Mouse (Mus musculus) testis, adult 2 months (tissue): ENCODE measurements at regions not wholly inside any gene's neighbourhood (a gene's known extent, or its start where the extent isn't known, plus 50 kb on each side); places are given as distances from the start of the nearest gene placed in this dataset.

Experiments used
- H3K27ac ChIP-seq: fragments of 200-500 bp; 2 replicates; pipeline ENCODE4 v1.5.1; 2012; ENCODE audit warnings: low read depth, low read length; ENCODE audit not compliant: control insufficient read depth, insufficient read depth
- H3K27me3 ChIP-seq: fragments of 200-500 bp; 2 replicates; pipeline ENCODE4 v1.6.1; 2012; ENCODE audit warnings: mild to moderate bottlenecking, low read length, moderate library complexity; ENCODE audit not compliant: control insufficient read depth, insufficient read depth
- H3K36me3 ChIP-seq: fragments of 200-500 bp; 2 replicates; pipeline ENCODE4 v1.6.1; 2012; ENCODE audit warnings: mild to moderate bottlenecking, low read length; ENCODE audit not compliant: control insufficient read depth, insufficient read depth
- H3K4me1 ChIP-seq: fragments of 200-500 bp; 2 replicates; pipeline ENCODE4 v1.6.1; 2012; ENCODE audit warnings: low read length; ENCODE audit not compliant: control insufficient read depth, insufficient read depth
- H3K4me3 ChIP-seq: fragments of 200-500 bp; 2 replicates; pipeline ENCODE4 v1.5.1; 2012; ENCODE audit warnings: low read depth, mild to moderate bottlenecking, low read length, moderate library complexity, mixed read lengths; ENCODE audit not compliant: control insufficient read depth
- CTCF ChIP-seq: fragments of 200-500 bp; IDR thresholded peaks from 2 replicates; pipeline ENCODE4 v1.5.1; 2012; ENCODE audit warnings: low read depth, mild to moderate bottlenecking, inconsistent platforms, low read length, moderate library complexity; ENCODE audit not compliant: control insufficient read depth, insufficient read depth, insufficient replicate concordance
- POLR2A ChIP-seq: fragments of 200-500 bp; IDR thresholded peaks from 2 replicates; pipeline ENCODE4 v1.6.1; 2012; ENCODE audit warnings: low read depth, mild to moderate bottlenecking, inconsistent platforms, low read length, moderate library complexity; ENCODE audit not compliant: control insufficient read depth

DNA sequence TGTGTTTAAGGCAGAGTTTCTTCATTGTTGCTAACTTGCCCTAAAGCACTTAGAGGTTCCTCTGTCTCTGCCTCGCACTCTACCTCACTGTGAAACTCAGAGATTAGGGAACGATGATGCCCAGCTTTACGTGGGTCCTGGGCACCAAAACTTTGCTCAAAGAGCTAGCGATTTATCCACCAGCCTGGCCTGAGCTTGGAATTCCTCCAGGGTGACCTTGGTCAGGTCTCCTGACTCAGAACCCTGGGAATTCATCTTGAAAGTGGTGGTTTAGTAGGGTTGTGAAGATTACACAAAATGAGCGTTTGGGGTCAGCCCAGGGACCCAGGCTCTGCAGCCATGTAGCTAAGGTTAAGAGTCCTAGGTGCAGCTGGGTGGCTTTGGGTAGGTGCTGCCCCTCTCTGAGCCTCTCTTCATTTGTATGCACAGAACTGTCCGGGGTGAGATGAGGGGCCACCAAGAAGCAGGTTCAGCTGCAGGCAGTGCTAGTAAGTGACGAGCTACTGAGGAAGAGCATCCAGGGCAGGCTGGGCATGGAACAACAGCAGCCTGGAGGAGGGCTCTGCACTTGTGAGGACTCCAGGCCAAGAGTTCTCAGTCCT is 62.4 kb upstream of the Trp53i11 start:
- H3K4me3 ChIP-seq, result no peak overlapping the region
- no peak overlapping the region for H3K27ac ChIP-seq
- H3K4me1 ChIP-seq, result no peaks in the 10 kb centered on the region
- TF ChIP-seq CTCF, result no peak
- TF ChIP-seq POLR2A, result no peak
- H3K36me3 ChIP-seq, result no peaks in the 10 kb centered on the region
- H3K27me3 ChIP-seq, result no peaks in the 10 kb centered on the region

DNA sequence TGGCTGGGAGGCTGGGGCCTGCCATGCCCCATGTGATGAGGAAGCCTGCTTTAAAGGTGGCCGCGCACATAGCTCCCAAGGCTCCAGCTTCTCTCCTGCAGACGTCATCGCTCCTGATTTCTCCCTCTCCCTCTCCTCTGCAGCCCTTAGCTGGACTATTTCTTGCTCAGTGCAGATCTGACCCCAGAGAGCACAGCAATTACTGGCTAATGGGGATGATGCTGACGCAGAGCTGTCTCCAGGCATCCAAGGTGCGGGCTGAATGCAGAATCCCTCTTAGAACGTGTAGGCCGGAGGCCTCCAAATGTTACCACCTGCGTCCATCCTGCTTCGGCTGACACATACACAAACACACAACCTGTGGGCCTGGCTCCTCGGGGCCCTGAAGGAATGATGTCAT is 63.5 kb upstream of the Trp53i11 start:
- Histone ChIP-seq H3K27me3 (no peaks in the 10 kb centered on the region), H3K4me3 (no peak overlapping the region), H3K27ac (no peak overlapping the region), H3K36me3 (no peaks in the 10 kb centered on the region), H3K4me1 (no peaks in the 10 kb centered on the region)
- TF ChIP-seq CTCF (no peak), POLR2A (no peak)

DNA sequence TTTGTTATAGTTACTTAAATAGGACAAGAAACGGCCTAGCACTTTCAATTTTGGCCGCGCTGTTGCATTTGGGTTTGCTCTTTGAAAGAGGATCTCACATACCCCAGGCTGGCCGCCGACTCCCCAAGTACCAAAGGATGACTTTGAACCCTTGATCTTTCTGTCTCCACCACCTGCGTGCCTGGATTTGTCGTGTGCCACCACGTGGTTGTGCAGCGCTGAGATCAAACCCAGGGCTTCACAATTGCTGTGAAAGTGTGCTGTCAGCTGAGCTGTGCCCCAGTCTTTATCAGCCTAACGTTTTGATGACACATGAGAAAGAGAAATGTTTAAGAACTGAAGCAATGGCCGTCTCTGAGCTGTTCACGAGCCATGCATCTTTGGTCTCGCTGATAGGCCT is 67.0 kb upstream of the Trp53i11 start:
- TF ChIP-seq POLR2A, result no peak
- no peak for TF ChIP-seq CTCF
- H3K27ac ChIP-seq, result no peak overlapping the region
- no peaks in the 10 kb centered on the region for H3K4me1 ChIP-seq
- H3K36me3 ChIP-seq, result no peaks in the 10 kb centered on the region
- no peaks in the 10 kb centered on the region for H3K27me3 ChIP-seq
- H3K4me3 ChIP-seq, result no peak overlapping the region

DNA sequence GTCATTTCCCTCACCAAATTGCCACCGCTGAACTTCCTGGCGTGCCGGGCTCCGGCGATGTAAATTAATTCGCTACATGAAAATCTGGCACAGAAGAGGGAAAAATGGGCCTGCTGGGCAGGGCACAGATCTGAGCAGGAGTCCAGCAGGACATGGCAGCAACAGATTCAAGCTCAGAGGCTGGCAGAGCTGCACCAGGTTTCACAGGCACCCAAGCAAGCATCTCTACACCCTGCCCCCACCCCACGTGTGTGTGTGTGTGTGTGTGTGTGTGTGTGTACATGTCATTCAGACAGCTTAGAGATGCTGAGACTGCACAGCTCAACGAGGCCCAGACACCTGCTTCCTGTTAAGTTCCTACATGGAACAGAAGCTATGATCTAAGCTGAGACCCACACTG is 68.3 kb upstream of the Trp53i11 start:
- no peaks in the 10 kb centered on the region for H3K27me3 ChIP-seq
- H3K36me3 ChIP-seq, result no peaks in the 10 kb centered on the region
- H3K27ac ChIP-seq, result no peak overlapping the region
- no peaks in the 10 kb centered on the region for H3K4me1 ChIP-seq
- H3K4me3 ChIP-seq, result no peak overlapping the region
- TF ChIP-seq POLR2A (no peak), CTCF (no peak)

DNA sequence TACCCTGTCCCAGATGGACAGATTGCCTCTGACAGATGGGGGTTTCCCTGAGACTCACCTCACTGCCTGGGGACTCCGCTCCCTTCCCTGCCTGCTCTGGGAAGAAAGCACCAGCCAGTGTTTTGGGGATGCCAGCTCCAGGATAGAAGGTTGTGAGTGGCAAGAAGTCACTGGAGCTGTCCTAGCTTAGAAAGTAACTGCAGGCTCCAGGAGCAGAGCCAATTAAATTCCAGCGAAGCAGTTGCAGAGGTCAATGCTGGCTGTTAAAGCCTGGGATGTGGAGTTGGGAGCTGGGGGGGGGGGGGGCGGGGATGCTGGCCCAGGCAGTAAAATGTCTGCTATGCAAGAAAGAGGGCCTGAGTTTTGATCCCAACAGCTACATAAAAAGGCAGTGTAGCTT is 69.3 kb upstream of the Prdm11 start:
- Histone ChIP-seq H3K4me3 (no peak overlapping the region), H3K27me3 (no peaks in the 10 kb centered on the region), H3K4me1 (no peaks in the 10 kb centered on the region), H3K27ac (no peak overlapping the region), H3K36me3 (no peaks in the 10 kb centered on the region)
- no peak for TF ChIP-seq CTCF
- no peak for TF ChIP-seq POLR2A

DNA sequence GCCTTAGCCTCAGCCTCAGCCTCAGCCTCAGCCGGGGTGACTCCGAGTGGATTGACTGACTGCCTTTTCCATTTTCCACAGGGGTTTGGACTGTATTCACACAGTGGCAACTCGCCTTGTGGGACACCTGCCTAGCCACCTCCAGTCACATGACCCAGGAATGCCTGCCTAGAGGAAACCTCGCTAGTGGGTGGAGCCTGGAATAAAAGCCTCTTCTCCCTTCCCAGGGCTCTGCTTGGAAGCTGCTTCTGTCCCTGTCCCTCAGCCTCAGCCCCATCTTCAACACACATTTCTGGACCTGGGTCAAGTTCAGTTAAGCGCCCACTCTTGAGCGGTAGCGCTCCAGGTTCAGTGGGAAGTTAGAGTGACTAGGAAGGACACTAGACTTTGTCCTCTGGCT is 68.0 kb upstream of the Prdm11 start:
- Histone ChIP-seq H3K36me3 (no peaks in the 10 kb centered on the region), H3K4me1 (no peaks in the 10 kb centered on the region), H3K27me3 (no peaks in the 10 kb centered on the region), H3K4me3 (no peak overlapping the region), H3K27ac (no peak overlapping the region)
- TF ChIP-seq POLR2A (no peak), CTCF (no peak)

DNA sequence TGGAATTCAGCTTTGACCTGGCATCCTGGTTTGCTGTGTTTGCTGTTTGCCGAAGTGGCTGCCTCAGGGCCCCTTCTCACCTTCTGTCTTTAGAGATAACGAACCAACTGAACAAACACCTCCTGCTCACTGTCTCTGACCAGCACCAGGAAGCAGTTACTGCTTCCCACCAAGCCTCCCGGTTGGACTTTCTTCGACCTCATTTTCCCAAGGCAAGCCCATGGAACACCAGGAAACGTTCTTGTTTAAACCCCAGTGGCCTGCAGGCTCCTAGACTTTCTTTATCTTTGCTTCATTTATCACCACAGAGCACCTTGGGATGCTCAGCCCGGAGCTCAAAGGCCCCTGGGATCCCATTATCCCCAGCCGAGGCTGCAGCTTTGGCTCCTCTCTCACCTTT is 66.4 kb upstream of the Prdm11 start:
- no peak overlapping the region for H3K27ac ChIP-seq

DNA sequence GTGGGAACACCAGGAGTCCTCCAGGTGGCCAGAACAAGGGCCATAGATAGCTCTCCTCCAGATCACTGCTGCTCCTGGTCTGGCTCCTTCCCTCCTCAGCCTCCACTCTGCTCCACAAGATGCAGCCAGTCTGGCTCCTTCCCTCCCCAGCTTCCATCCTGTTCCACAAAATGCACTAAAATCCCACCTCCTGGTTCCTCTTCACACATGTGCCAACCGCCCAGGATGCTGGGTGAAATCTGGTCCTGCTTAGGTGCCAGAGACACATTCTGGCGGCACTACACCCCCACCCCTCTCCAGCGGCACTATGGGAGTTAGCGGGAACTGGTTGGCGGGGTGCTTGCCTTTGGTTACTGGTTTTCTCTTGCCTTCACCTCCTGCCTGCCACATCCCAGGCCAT is 64.9 kb upstream of the Prdm11 start:
- Histone ChIP-seq H3K4me3 (no peak overlapping the region), H3K36me3 (no peaks in the 10 kb centered on the region), H3K4me1 (no peaks in the 10 kb centered on the region), H3K27me3 (no peaks in the 10 kb centered on the region), H3K27ac (no peak overlapping the region)
- TF ChIP-seq POLR2A, result no peak
- TF ChIP-seq CTCF, result no peak

More for the DNA sequence above, 66.4 kb upstream of the Prdm11 start:
- no peak overlapping the region for H3K4me3 ChIP-seq
- H3K4me1 ChIP-seq, result no peaks in the 10 kb centered on the region
- H3K36me3 ChIP-seq, result no peaks in the 10 kb centered on the region
- H3K27me3 ChIP-seq, result no peaks in the 10 kb centered on the region
- no peak for TF ChIP-seq CTCF
- TF ChIP-seq POLR2A, result no peak
